Mouse (Mus musculus): ENCODE results near the gene Necab3. TPM values are rescaled to one million over a fixed set of nuclear protein-coding genes. Genes with fewer than 3 reads are reported as not detected.
A peak's percentile ranks its signal among the peaks of the same experiment; 100 is the strongest.

Necab3 gene
- polyA plus RNA-seq, 1 experiment = 1.5 TPM

GRCm38 (mm10) chr2:154541630-154542029 is 17.1 kb downstream of the Necab3 start:
- 85% methylated on average over 2 of the region's 2 CpGs for WGBS

GRCm38 (mm10) chr2:154539720-154540119 is 19.0 kb downstream of the Necab3 start:
- peak; percentile 40 for DNase-seq

More at GRCm38 (mm10) chr2:154541630-154542029, 17.1 kb downstream of the Necab3 start:
- no peak for DNase-seq
- TF ChIP-seq POLR2A (IDR thresholded peaks at IDR 0.05; ENCODE audit: low read depth, low read length) (no peak), CTCF (conservative IDR thresholded peaks at IDR 0.05; ENCODE audit: insufficient read depth, insufficient read length, low read depth, low read length) (no peak)
- no peaks in the 10 kb centered on the region for H3K4me1 ChIP-seq (ENCODE audit: control insufficient read depth, insufficient read depth, low read length)
- no peak overlapping the region for H3K27ac ChIP-seq (ENCODE audit: insufficient read depth, low read depth, low read length)
- H3K27me3 ChIP-seq (replicated peaks; ENCODE audit: control insufficient read depth, insufficient read depth, low read length) = no peaks in the 10 kb centered on the region
- H3K36me3 ChIP-seq (ENCODE audit: control insufficient read depth, insufficient read depth, low read length) = no peaks in the 10 kb centered on the region; the same call in 1 of the 2 replicates
- H3K4me3 ChIP-seq (ENCODE audit: insufficient read depth, low read depth, low read length) = no peak overlapping the region

GRCm38 (mm10) chr2:154538710-154539109 is 20.0 kb downstream of the Necab3 start:
- no peak for DNase-seq
- H3K36me3 ChIP-seq (ENCODE audit: control insufficient read depth, insufficient read depth, low read length) = peaks cover 2% of the 10 kb centered on the region
- no peak overlapping the region for H3K27ac ChIP-seq (ENCODE audit: insufficient read depth, low read depth, low read length)
- H3K4me1 ChIP-seq (ENCODE audit: control insufficient read depth, insufficient read depth, low read length) = no peaks in the 10 kb centered on the region
- H3K27me3 ChIP-seq (replicated peaks; ENCODE audit: control insufficient read depth, insufficient read depth, low read length) = no peaks in the 10 kb centered on the region
- TF ChIP-seq POLR2A (IDR thresholded peaks at IDR 0.05; ENCODE audit: low read depth, low read length) = no peak
- TF ChIP-seq CTCF (conservative IDR thresholded peaks at IDR 0.05; ENCODE audit: insufficient read depth, insufficient read length, low read depth, low read length) = no peak
- H3K4me3 ChIP-seq (ENCODE audit: insufficient read depth, low read depth, low read length) = no peak overlapping the region
- 65% methylated on average over 3 of the region's 3 CpGs for WGBS

More at GRCm38 (mm10) chr2:154539720-154540119, 19.0 kb downstream of the Necab3 start:
- 70% methylated on average over 3 of the region's 3 CpGs for WGBS
- Histone ChIP-seq H3K27me3 (replicated peaks; ENCODE audit: control insufficient read depth, insufficient read depth, low read length) (no peaks in the 10 kb centered on the region), H3K4me1 (ENCODE audit: control insufficient read depth, insufficient read depth, low read length) (no peaks in the 10 kb centered on the region), H3K27ac (ENCODE audit: insufficient read depth, low read depth, low read length) (no peak overlapping the region), H3K4me3 (ENCODE audit: insufficient read depth, low read depth, low read length) (no peak overlapping the region), H3K36me3 (ENCODE audit: control insufficient read depth, insufficient read depth, low read length) (no peaks in the 10 kb centered on the region; the same call in none of the 2 replicates)
- peak; percentile 57 for TF ChIP-seq CTCF (conservative IDR thresholded peaks at IDR 0.05; ENCODE audit: insufficient read depth, insufficient read length, low read depth, low read length)
- TF ChIP-seq POLR2A (IDR thresholded peaks at IDR 0.05; ENCODE audit: low read depth, low read length) = no peak

- Histone ChIP-seq H3K27me3 (replicated peaks; ENCODE audit: control insufficient read depth, insufficient read depth, low read length) (no peaks in the 10 kb centered on the region), H3K4me1 (ENCODE audit: control insufficient read depth, insufficient read depth, low read length) (no peaks in the 10 kb centered on the region), H3K4me3 (ENCODE audit: insufficient read depth, low read depth, low read length) (no peak overlapping the region), H3K36me3 (ENCODE audit: control insufficient read depth, insufficient read depth, low read length) (peaks cover 2% of the 10 kb centered on the region), H3K27ac (ENCODE audit: insufficient read depth, low read depth, low read length) (no peak overlapping the region)
- DNase-seq = no peak
- WGBS = 64% methylated on average over 2 of the region's 2 CpGs
- TF ChIP-seq CTCF (conservative IDR thresholded peaks at IDR 0.05; ENCODE audit: insufficient read depth, insufficient read length, low read depth, low read length) = no peak
- TF ChIP-seq POLR2A (IDR thresholded peaks at IDR 0.05; ENCODE audit: low read depth, low read length) = no peak
Measured at GRCm38 (mm10) chr2:154538310-154538709, 20.4 kb downstream of the Necab3 start.

- Histone ChIP-seq H3K27me3 (replicated peaks; ENCODE audit: control insufficient read depth, insufficient read depth, low read length) (no peaks in the 10 kb centered on the region), H3K36me3 (ENCODE audit: control insufficient read depth, insufficient read depth, low read length) (peaks cover 6% of the 10 kb centered on the region), H3K4me1 (ENCODE audit: control insufficient read depth, insufficient read depth, low read length) (no peaks in the 10 kb centered on the region), H3K27ac (ENCODE audit: insufficient read depth, low read depth, low read length) (no peak overlapping the region), H3K4me3 (ENCODE audit: insufficient read depth, low read depth, low read length) (no peak overlapping the region)
- DNase-seq = no peak
- TF ChIP-seq POLR2A (IDR thresholded peaks at IDR 0.05; ENCODE audit: low read depth, low read length) (no peak), CTCF (conservative IDR thresholded peaks at IDR 0.05; ENCODE audit: insufficient read depth, insufficient read length, low read depth, low read length) (no peak)
- WGBS = 93% methylated on average over 12 of the region's 12 CpGs
Measured at GRCm38 (mm10) chr2:154534704-154535270, 23.9 kb downstream of the Necab3 start.

GRCm38 (mm10) chr2:154532888-154533287 is 25.8 kb downstream of the Necab3 start:
- 83% methylated on average over 3 of the region's 3 CpGs for WGBS
- no peak overlapping the region for H3K27ac ChIP-seq (ENCODE audit: insufficient read depth, low read depth, low read length)
- H3K27me3 ChIP-seq (replicated peaks; ENCODE audit: control insufficient read depth, insufficient read depth, low read length) = no peaks in the 10 kb centered on the region
- no peak for TF ChIP-seq POLR2A (IDR thresholded peaks at IDR 0.05; ENCODE audit: low read depth, low read length)
- TF ChIP-seq CTCF (conservative IDR thresholded peaks at IDR 0.05; ENCODE audit: insufficient read depth, insufficient read length, low read depth, low read length) = no peak
- no peak overlapping the region for H3K4me3 ChIP-seq (ENCODE audit: insufficient read depth, low read depth, low read length)
- H3K36me3 ChIP-seq (ENCODE audit: control insufficient read depth, insufficient read depth, low read length) = peaks cover 6% of the 10 kb centered on the region
- no peak for DNase-seq
- no peaks in the 10 kb centered on the region for H3K4me1 ChIP-seq (ENCODE audit: control insufficient read depth, insufficient read depth, low read length)

GRCm38 (mm10) chr2:154526531-154526930 is 32.2 kb downstream of the Necab3 start:
- H3K27me3 ChIP-seq (replicated peaks; ENCODE audit: control insufficient read depth, insufficient read depth, low read length) = no peaks in the 10 kb centered on the region
- DNase-seq = no peak
- 78% methylated on average over 3 of the region's 3 CpGs for WGBS
- no peak overlapping the region for H3K4me3 ChIP-seq (ENCODE audit: insufficient read depth, low read depth, low read length)
- no peaks in the 10 kb centered on the region for H3K4me1 ChIP-seq (ENCODE audit: control insufficient read depth, insufficient read depth, low read length)
- no peak overlapping the region for H3K27ac ChIP-seq (ENCODE audit: insufficient read depth, low read depth, low read length)
- TF ChIP-seq POLR2A (IDR thresholded peaks at IDR 0.05; ENCODE audit: low read depth, low read length) = no peak
- no peak for TF ChIP-seq CTCF (conservative IDR thresholded peaks at IDR 0.05; ENCODE audit: insufficient read depth, insufficient read length, low read depth, low read length)
- H3K36me3 ChIP-seq (ENCODE audit: control insufficient read depth, insufficient read depth, low read length) = peaks cover 8% of the 10 kb centered on the region

Measured in kidney, adult 2 months (tissue).